Mouse (Mus musculus) left cerebral cortex, adult 9 months (tissue): ENCODE measurements around the gene Lin54.
A peak's percentile ranks its signal among the peaks of the same experiment; 100 is the strongest.

ENCODE experiments used
- DNase-seq, 2 experiments: peaks; one replicate each; pipeline ENCODE4 v3.0.0; 2022; ENCODE audit warnings: low spot score in 2 of 2

Lin54 gene

GRCm38 (mm10) chr5:100418861-100419260 is 81.6 kb downstream of the Lin54 start:
- no peak for DNase-seq

- no peak for DNase-seq
These were observed 82.4 kb downstream of the Lin54 start for GRCm38 (mm10) chr5:100418077-100418476.

- peak; percentile 94 to 97 for DNase-seq
These were observed 84.5 kb downstream of the Lin54 start, which contains the start of gene Sec31a for GRCm38 (mm10) chr5:100415761-100416590. Gene Sec31a, minus strand, starts transcription at chr5:100416234.

- DNase-seq = no peak
These were observed 85.8 kb downstream of the Lin54 start for GRCm38 (mm10) chr5:100414474-100415196.

GRCm38 (mm10) chr5:100412886-100413285 is 87.6 kb downstream of the Lin54 start:
- no peak for DNase-seq

- DNase-seq = no peak
These were observed 90.2 kb downstream of the Lin54 start for GRCm38 (mm10) chr5:100410281-100410680.

- DNase-seq = no peak
These were observed 92.0 kb downstream of the Lin54 start for GRCm38 (mm10) chr5:100408485-100408884.

- DNase-seq = no peak
These were observed 103.7 kb downstream of the Lin54 start for GRCm38 (mm10) chr5:100396753-100397152.

- no peak for DNase-seq
These were observed 106.8 kb downstream of the Lin54 start for GRCm38 (mm10) chr5:100393681-100394080.

GRCm38 (mm10) chr5:100392436-100392955 is 107.9 kb downstream of the Lin54 start:
- no peak for DNase-seq
